Mouse (Mus musculus) retina, postnatal 1 day (tissue): ENCODE results near the gene Foxp1.

Source experiments
- DNase-seq: peaks from one replicate; pipeline ENCODE4 v3.0.0-alpha.2; 2012

Gene Foxp1

DNA sequence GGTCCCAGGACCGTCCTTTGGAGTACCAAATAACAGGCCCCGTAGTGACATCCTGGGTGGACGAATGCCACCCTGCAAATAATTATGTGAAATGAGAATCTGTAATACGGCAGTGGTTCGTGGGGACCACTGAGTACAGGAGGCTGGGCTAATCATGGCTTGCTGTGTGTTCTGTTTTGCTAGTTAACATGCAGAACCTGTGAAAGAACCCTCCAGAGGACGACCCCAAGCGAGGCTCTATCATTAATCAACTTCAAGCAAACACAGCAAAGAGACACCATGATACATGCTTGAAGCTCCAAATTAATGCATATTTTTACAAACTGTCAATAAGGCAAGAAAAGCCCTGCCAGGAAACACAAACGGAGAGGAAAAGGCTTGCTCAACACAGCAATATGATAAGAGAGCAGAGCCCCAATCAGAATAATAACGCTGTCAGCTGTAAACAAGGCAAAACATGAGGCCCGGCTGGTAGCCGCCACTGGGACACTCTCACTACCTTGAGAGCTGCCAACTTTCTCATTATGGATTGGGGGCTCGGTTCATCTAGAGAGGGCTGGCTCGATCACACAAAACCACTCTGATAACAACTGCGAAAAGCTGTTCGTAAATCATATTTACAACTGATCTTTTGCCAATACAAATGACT lies 591.7 kb downstream of the Foxp1 start:
- DNase-seq, result no peak

GRCm38 (mm10) chr6:98928365-98928764 lies 594.2 kb downstream of the Foxp1 start:
- no peak for DNase-seq

DNA sequence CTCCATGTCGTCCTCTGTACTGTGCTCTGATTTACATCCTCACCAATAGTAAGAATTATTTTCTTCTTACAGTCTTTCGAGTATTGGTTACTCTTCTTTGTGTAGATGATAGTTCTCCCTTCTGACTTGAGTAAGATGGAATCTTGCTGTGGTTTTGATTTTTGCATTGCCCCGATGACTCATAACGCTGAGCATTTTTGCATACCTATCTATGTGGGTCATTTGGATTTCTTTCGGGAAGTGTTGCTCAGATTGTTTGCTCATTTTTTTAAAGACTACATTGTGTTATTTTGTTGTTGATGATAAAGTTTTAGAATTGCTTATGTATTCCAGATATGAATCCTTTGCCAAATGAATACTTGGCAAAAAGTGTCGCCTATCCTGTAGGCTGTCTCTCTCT lies 621.3 kb downstream of the Foxp1 start:
- no peak for DNase-seq

DNA sequence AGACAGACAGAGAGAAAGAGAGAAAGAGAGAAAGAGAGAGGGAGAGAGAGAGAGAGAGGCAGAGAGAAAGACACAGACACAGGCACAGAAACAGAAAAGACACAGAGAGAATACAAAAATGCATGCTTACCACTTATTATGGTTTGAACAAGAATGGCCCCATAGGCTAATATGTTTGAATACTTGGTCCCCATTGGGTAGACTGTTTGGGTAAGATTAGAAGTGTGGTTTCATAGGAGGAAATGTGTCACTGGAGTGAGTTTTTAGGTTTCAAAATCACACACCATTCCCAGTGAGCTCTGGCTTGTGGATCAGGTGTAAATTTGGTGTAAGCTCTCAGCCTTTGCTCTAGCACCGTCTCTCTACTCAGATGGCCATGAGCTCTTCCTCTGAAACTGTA lies 644.3 kb downstream of the Foxp1 start:
- no peak for DNase-seq

DNA sequence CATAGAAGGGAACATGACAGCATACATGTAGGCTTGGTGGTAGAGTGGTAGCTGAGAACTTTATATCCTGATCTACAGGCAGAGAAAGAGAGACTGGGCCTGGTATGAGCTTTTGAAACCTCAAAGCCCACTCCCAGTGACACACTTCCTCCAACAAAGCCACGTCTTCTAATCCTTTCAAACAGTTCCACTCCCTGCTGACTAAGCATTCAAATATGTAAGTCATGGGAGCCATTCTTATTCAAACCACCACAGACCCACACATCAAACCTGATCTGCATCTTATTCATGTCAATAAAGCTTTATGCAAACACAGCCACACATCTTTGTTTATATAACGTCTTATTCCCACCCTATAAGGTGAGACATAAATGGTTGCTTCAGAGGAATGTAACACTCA lies 646.1 kb downstream of the Foxp1 start:
- DNase-seq, result no peak
